Mouse (Mus musculus) kidney, postnatal 0 days (tissue): ENCODE measurements at regions not wholly inside any gene's neighbourhood (a gene's known extent, or its start where the extent isn't known, plus 50 kb on each side); places are given as distances from the start of the nearest gene placed in this dataset.

Experiments used
- ATAC-seq: fragments of 200-750 bp; cut with Nextera tagmentation; replicated peaks from 2 replicates; pipeline ENCODE4 v1.8.0; 2017; ENCODE audit warnings: low read depth, moderate number of reproducible peaks, moderate TSS enrichment, moderate library complexity; ENCODE audit not compliant: low FRiP score
- DNase-seq: peaks from one replicate; pipeline ENCODE4 v3.0.0-alpha.2; 2016; ENCODE audit warnings: low spot score
- H3K27ac ChIP-seq: fragments of 300-500 bp; sonication (generic); 2 replicates; pipeline ENCODE4 v1.5.1; 2014; ENCODE audit warnings: mild to moderate bottlenecking
- H3K27me3 ChIP-seq: fragments of 300-500 bp; sonication (generic); 2 replicates; pipeline ENCODE4 v1.6.1; 2014; ENCODE audit warnings: low read length, mixed read lengths; ENCODE audit not compliant: insufficient read depth
- H3K36me3 ChIP-seq: fragments of 300-500 bp; sonication (generic); 2 replicates; pipeline ENCODE4 v1.6.1; 2014; ENCODE audit warnings: low read length, mixed read lengths; ENCODE audit not compliant: insufficient read depth
- H3K4me1 ChIP-seq: fragments of 300-500 bp; sonication (generic); replicated peaks from 2 replicates; pipeline ENCODE4 v1.6.1; 2014; ENCODE audit warnings: antibody characterized with exemption, low read length, mixed read lengths; ENCODE audit not compliant: insufficient read depth
- H3K4me2 ChIP-seq: fragments of 300-500 bp; sonication (generic); 2 replicates; pipeline ENCODE4 v1.6.1; 2014; ENCODE audit warnings: mild to moderate bottlenecking, low read length, moderate library complexity, mixed read lengths
- H3K4me3 ChIP-seq: fragments of 300-500 bp; sonication (generic); replicated peaks from 2 replicates; pipeline ENCODE4 v1.5.1; 2014; ENCODE audit warnings: low read depth, low read length
- H3K9ac ChIP-seq: fragments of 300-500 bp; sonication (generic); 2 replicates; pipeline ENCODE4 v1.6.1; 2014; ENCODE audit warnings: low read depth, low read length
- H3K9me3 ChIP-seq: fragments of 300-500 bp; sonication (generic); replicated peaks from 2 replicates; pipeline ENCODE4 v1.6.1; 2016; ENCODE audit warnings: low read length, inconsistent platforms, mixed read lengths
- CTCF ChIP-seq: IDR thresholded peaks from 2 replicates; pipeline ENCODE4 v1.5.1; 2016; ENCODE audit warnings: antibody characterized with exemption, low read depth, mild to moderate bottlenecking, moderate library complexity
- WGBS: fragments of 180-500 bp; shearing (Covaris S2); extraction: QIAGEN DNeasy Blood & Tissue Kit; methylation state at CpG from one replicate; pipeline ENCODE4 v1.1.7; 2014; 5-methylcytosine and 5-hydroxymethylcytosine counted together

- Histone ChIP-seq H3K36me3 (no peaks in the 10 kb centered on the region), H3K9ac (no peak overlapping the region), H3K4me1 (peaks cover 8% of the 10 kb centered on the region; the same call in 1 of the 2 replicates), H3K27ac (no peak overlapping the region), H3K4me2 (no peak overlapping the region), H3K4me3 (no peak overlapping the region), H3K27me3 (no peaks in the 10 kb centered on the region), H3K9me3 (no peaks in the 10 kb centered on the region)
- WGBS = 58% methylated on average over 5 of the region's 5 CpGs
- ATAC-seq (no peak), DNase-seq (no peak)
- TF ChIP-seq CTCF = no peak
These were observed 53.2 kb upstream of the Ddah1 start for GRCm38 (mm10) chr3:145705317-145705716.

- no peaks in the 10 kb centered on the region for H3K27me3 ChIP-seq
- peaks cover 8% of the 10 kb centered on the region; the same call in 1 of the 2 replicates for H3K4me1 ChIP-seq
- no peak overlapping the region; the same call in 1 of the 2 replicates for H3K4me2 ChIP-seq
- DNase-seq (peak; percentile 45), ATAC-seq (no peak)
- 61% methylated on average over 9 of the region's 9 CpGs for WGBS
- no peak overlapping the region for H3K9ac ChIP-seq
- H3K9me3 ChIP-seq = no peaks in the 10 kb centered on the region
- no peak for TF ChIP-seq CTCF
- H3K36me3 ChIP-seq = no peaks in the 10 kb centered on the region
- no peak overlapping the region for H3K4me3 ChIP-seq
- H3K27ac ChIP-seq = peak overlapping the region; percentile 80
These were observed 54.3 kb upstream of the Ccn1 start for GRCm38 (mm10) chr3:145704054-145704453.

GRCm38 (mm10) chr3:145703411-145703924, 53.7 kb upstream of the Ccn1 start:
- Histone ChIP-seq H3K36me3 (no peaks in the 10 kb centered on the region), H3K9me3 (no peaks in the 10 kb centered on the region), H3K27ac (peak overlapping the region; percentile 80), H3K4me2 (no peak overlapping the region; the same call in 1 of the 2 replicates), H3K27me3 (no peaks in the 10 kb centered on the region), H3K4me1 (peaks cover 8% of the 10 kb centered on the region; the same call in 1 of the 2 replicates), H3K9ac (no peak overlapping the region), H3K4me3 (no peak overlapping the region)
- no peak for TF ChIP-seq CTCF
- WGBS = 7% methylated on average over 11 of the region's 11 CpGs
- peak; percentile 52; the same call in 1 of the 2 replicates for ATAC-seq
- peak; percentile 90 for DNase-seq

GRCm38 (mm10) chr3:145702739-145703138, 53.0 kb upstream of the Ccn1 start:
- H3K4me2 ChIP-seq = no peak overlapping the region
- H3K27ac ChIP-seq = peak overlapping the region; percentile 80; the same call in 1 of the 2 replicates
- H3K4me1 ChIP-seq = peaks cover 8% of the 10 kb centered on the region; the same call in 1 of the 2 replicates
- TF ChIP-seq CTCF = no peak
- no peaks in the 10 kb centered on the region for H3K27me3 ChIP-seq
- H3K4me3 ChIP-seq = no peak overlapping the region
- 58% methylated on average over 5 of the region's 5 CpGs for WGBS
- no peaks in the 10 kb centered on the region for H3K36me3 ChIP-seq
- H3K9me3 ChIP-seq = no peaks in the 10 kb centered on the region
- DNase-seq = peak; percentile 49
- no peak for ATAC-seq
- H3K9ac ChIP-seq = no peak overlapping the region

- Histone ChIP-seq H3K9ac (no peak overlapping the region), H3K27me3 (no peaks in the 10 kb centered on the region), H3K27ac (no peak overlapping the region), H3K9me3 (no peaks in the 10 kb centered on the region), H3K4me1 (peaks cover 8% of the 10 kb centered on the region; the same call in 1 of the 2 replicates), H3K4me3 (no peak overlapping the region), H3K36me3 (no peaks in the 10 kb centered on the region), H3K4me2 (no peak overlapping the region)
- ATAC-seq (no peak), DNase-seq (no peak)
- 76% methylated on average over 6 of the region's 6 CpGs for WGBS
- no peak for TF ChIP-seq CTCF
These were observed 52.2 kb upstream of the Ccn1 start for GRCm38 (mm10) chr3:145701945-145702344.
